Mouse (Mus musculus) layer of hippocampus, postnatal 25 days (tissue): ENCODE results near the gene 1190005I06Rik. TPM values are rescaled to one million over a fixed set of nuclear protein-coding genes. Genes with fewer than 3 reads are reported as not detected.

Experiments
- DNase-seq, 2 experiments: peaks; one replicate each; pipeline ENCODE4 v3.0.0; 2022; ENCODE audit warnings: mixed read lengths in 2 of 2, low spot score in 1 of 2; ENCODE audit errors: extremely low spot score in 1 of 2
- total RNA-seq, 2 experiments: library from RNA; stranded (reverse); gene quantifications; 2 replicates each; pipeline ENCODE4 v1.2.3; 2021

The 1190005I06Rik gene
- total RNA-seq, 2 experiments from 2014 or later = 15.2 to 15.9 TPM

GRCm38 (mm10) chr8:120667561-120668373, 20.3 kb upstream of the 1190005I06Rik start, which contains the start of the genes Gm27021 and Cox4i1:
Gm27021 (minus strand) TSS chr8:120668079.
Cox4i1 (plus strand) TSS chr8:120668222.
- peak; percentile 76 to 83 for DNase-seq

DNA sequence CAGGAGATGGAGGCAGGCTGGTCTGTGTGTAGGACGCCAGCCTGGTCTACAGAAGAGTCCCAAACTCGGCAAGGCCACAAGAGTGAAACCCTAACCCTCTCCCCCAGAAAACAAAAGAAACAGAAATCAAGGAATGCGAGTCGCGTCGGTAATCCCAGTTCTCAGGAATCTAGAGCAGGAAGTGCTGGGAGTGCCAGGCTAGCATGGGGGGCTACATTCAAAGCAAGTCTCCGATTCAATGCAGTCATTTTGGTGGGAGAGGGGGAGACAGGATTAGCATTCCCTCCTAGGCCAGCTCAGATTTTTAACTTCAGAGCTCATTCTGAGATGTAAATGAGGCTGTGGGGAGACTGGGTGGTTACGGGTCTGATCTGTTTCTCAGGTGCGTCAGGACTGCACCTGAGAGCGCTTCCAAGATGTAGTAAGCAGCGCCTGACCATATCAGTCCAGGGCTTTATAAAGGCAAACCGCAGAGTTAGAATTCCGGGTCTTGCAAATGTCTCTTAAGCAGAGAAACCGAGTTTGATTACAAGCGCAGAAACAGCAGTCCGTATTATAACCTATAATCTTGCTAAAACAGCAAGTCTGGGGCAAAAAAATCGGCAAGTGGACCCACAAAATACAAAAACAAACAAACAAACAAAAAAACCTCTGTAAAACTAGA, 19.5 kb upstream of the 1190005I06Rik start:
- no peak for DNase-seq

- DNase-seq = no peak
Observed at GRCm38 (mm10) chr8:120665726-120666455, 18.5 kb upstream of the 1190005I06Rik start.

DNA sequence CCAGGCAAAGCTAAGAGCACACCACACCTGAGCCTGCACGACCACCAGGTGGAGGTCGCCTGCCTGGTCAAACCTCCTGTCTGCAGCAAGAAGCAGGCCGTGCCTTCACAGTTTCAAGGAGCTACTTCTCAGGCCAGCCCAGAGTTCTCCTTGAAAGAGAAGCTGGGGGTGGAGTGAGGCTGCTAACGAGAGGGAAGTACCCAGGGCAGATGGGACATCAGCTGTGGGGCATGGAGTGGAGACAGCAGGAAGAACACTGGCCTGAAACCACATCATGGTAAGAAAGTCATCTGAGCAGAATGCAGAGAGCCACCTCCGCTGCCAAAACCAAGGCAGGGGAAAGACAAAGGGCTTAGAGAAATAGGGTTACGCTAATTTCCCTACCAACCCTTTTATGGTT, 17.1 kb upstream of the 1190005I06Rik start:
- DNase-seq = no peak

- DNase-seq = no peak
Observed at GRCm38 (mm10) chr8:120657415-120657814, 10.0 kb upstream of the 1190005I06Rik start.

DNA sequence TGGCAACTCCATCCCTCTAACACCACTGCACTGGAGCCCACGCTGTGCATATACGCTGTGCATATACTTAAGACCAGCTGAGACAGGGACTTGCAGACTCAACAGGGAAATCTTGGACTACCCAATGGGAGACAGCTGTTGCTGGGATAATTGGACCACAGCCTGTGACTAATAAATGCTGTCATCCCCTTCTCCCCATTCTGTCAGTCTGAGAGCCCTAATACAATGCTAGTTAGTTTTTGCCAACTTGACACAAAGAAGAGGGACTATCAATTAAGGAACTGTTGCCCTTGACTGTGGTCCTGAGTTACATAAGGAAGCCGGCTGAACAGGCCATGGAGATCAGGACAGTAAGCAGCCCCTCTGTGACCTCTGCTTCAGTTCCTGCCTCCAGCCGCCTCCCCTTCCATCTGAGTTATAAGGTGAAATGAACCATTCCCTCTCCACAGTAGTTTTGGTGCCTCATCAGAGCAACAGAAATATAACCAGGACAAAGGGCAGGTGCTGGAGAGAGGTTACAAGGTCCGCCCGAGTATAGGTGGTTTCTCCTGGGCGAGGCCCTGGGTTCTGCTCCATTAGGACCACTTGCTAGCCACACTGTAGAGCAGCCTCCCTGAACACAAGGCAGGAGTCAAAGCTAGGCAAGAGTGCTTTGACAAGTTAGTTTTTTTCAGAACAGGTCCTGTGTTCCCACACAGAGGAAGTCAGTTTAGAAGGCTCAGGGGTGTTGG, 9.1 kb upstream of the 1190005I06Rik start:
- no peak for DNase-seq

- peak; percentile 55 to 74 for DNase-seq
Observed at GRCm38 (mm10) chr8:120644663-120645062, 2.8 kb downstream of the 1190005I06Rik start.

DNA sequence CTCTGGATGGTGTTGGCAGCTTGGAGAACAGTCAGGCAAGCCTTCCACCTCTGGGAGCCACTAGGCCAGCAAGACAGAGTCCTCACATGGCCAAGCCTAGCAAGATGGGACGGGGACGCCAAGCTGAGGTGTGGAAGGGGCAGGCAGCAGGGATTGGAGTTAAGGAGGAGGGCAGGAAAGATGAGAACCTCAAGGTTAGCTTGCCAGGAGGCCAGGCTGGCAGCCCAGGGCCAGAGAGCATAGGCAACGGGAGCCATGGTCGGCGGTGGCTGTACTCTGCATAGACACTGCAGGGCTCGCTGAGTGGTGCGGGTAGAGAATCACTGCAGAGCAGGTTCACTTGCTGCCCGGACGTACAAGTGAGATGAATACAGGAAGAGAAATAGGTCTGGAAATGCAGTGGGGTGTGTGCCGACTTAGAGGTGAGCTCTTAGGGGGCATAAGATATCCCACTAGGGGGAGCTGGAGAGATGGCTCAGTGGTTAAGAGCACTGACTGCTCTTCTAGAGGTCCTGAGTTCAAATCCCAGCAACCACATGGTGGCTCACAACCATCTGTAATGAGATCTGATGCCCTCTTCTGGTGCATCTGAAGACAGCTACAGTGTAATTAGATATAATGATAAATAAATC, 5.3 kb downstream of the 1190005I06Rik start:
- no peak for DNase-seq

DNA sequence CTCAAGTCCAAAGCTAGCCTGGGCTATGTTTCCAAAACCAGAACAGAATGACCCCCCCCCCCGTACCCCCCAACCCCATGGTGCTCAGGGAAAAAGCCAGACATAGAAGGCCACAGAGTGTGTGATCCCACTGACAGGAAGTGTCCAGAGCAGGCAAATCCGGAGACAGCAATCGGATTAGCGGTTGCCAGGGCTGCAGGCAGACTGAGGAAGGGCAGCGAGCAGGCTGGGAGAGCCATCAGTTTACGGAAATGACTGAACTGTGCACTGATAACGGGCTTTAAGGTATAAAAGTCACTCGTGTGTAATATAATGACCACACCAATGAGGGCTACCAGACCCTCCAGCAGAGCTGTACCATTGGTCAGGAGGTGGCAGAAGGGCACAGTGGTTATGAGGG, 6.2 kb downstream of the 1190005I06Rik start:
- no peak for DNase-seq

DNA sequence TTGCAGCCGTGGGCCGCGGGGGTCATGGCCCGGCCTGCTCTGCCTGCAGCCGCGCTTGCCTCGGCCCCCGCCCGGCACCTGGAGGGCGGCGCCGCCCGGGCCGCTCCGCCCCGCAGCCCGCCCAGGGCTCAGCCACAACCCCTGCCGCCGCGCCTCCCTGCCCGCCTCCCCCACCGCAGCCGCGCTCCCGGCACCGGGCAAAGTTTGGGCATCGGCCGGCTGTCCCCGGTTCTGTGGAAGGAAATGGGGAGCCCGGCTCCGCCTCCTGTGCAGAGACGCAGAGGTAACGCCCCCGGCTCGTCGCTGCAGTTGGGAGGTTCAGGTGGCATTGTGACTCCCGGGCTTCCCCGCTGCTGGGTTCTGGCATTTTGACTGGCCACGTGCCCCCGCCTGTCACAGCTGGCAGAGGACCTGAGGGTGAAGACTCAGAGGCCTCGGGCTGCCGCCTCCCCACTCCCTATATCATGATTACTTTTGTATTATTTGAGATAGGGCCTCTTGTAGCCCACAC, 13.0 kb downstream of the 1190005I06Rik start:
- peak in 1 of 2 experiments; percentile 27 for DNase-seq

GRCm38 (mm10) chr8:120633665-120634271, 13.7 kb downstream of the 1190005I06Rik start:
- DNase-seq = no peak

DNA sequence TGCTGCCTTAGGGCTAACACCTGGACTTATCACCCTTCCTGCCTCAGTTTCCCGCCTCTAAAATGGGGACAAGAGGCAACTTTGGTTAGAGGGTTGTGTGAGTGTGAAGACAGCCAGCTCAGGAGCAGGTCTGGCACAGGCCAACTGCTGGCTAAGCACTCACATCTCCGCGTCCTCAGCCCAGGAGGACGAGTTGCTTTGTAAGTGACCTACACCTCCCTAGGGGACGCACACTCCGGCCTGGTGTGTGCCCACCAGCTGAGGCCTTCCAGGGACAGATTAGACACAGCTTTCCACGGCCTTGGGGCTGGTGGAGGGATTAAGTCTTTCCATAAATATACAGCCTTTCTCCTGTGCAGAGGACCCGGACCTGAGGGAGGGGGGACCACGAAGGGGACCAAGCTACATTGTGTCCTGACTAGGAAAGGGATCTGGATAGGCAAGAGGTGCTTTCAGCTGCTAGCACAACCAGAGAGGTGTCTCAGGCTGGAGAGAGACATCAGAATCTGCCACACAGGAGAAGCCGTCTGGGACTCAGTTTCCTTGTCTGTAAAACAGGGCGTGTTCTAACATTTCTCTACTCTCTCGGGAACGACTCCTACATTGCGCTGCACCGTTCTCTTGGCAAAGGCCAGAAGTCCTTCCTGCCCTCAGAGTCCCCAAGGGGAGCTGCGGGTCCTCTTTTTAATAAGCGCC, 14.3 kb downstream of the 1190005I06Rik start:
- no peak for DNase-seq

- DNase-seq = no peak
Observed at GRCm38 (mm10) chr8:120631441-120632375, 15.7 kb downstream of the 1190005I06Rik start.

DNA sequence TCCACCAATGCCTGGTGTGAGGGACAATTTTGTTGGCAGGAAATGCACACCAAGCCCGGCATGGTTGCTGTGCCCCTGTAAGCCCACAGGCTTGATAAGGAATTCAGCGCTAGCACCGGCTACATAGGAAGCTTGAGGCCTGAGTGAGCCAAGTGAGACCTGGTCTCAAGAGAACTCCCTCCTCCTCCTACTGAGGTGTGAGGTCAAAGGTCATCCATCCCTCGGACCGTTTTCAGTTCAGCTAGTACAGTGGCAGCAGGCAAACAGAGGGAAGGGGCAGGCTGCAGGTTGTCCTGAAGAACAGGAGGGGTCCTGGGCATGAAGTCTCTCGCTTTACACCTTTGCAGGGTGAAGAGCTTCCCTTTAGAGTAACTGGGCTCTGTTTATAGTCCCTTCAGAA, 16.6 kb downstream of the 1190005I06Rik start:
- DNase-seq = no peak

DNA sequence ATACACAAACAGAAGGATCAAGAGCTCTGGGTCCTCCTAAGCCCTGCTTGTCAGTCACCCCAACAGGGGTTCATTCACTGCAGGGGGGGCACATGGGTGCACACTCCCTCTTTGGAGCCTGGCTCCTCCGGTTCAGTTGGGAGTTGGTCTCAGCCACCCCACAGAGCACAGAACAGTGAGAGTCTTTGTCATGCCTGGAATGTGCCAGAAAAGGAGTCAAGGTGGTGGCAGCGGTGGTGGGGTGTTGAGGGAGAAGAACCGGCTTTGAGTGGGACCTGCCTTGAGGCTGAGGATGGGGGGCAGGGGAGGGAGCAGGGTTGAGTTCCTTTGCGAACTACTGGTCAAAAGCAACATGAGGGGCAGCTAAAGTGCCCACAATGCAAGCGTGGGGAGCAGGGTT, 17.4 kb downstream of the 1190005I06Rik start:
- no peak for DNase-seq

DNA sequence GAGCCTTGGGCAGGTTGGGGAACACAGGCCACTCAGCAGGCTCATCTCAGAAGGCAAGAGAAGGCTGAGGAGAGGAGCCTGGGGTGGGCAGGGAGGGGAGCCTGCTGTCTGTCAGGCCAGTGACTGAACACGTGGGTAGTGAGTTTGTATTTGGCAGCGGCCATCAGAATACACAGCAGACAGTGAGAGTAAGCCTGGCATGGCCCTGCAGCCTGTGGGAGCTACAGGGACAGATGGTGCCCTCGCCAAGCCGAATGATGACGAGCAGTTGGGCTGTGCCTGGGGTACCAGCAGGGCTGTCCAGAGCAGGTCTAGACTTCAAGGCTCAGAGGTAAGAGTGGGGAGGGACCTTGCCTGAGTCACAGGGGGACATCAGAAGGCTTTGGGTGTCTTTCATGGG, 20.1 kb downstream of the 1190005I06Rik start:
- DNase-seq = no peak

- DNase-seq = no peak
Observed at GRCm38 (mm10) chr8:120626461-120626860, 21.0 kb downstream of the 1190005I06Rik start.

- no peak for DNase-seq
Observed at GRCm38 (mm10) chr8:120623608-120624007, 23.8 kb downstream of the 1190005I06Rik start.
